Mouse (Mus musculus) heart, adult 8-10 months (tissue): ENCODE data around the gene Eprs. TPM values are rescaled to one million over a fixed set of nuclear protein-coding genes. Genes with fewer than 3 reads are reported as not detected.

Experiments
- DNase-seq: peaks from one replicate; pipeline ENCODE4 v3.0.0; 2022; ENCODE audit warnings: low spot score
- total RNA-seq, 4 experiments: library from RNA; stranded (reverse); gene quantifications; 2 replicates each; pipeline ENCODE4 v1.2.4; 2022

The Eprs gene
- total RNA-seq, 4 experiments from 2014 or later: 75.6 to 98.6 (median 80.3) TPM

GRCm38 (mm10) chr1:185358211-185358610, 4.6 kb upstream of the Eprs start:
- DNase-seq: no peak

- peak; percentile 36 for DNase-seq
These were observed 810 bp downstream of the Eprs start for GRCm38 (mm10) chr1:185363526-185364182.

DNA sequence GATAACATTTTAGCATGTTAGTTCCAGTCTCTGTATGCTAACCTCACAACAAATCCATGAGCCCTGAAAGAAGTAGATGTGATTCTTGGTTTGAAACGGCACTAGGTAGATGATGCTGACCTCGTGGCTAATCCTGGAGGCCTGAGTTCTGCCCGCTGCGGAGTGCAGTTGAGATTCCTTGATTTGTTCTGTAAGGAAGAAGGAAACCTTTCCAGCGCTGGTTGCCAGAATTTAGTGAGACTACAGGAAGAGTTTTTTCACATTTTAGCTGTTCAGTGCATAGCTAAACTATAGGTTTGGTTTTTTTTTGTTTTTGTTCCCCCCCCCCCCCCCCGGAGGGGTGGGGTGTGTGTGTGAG, 1.3 kb downstream of the Eprs start:
- DNase-seq: no peak

DNA sequence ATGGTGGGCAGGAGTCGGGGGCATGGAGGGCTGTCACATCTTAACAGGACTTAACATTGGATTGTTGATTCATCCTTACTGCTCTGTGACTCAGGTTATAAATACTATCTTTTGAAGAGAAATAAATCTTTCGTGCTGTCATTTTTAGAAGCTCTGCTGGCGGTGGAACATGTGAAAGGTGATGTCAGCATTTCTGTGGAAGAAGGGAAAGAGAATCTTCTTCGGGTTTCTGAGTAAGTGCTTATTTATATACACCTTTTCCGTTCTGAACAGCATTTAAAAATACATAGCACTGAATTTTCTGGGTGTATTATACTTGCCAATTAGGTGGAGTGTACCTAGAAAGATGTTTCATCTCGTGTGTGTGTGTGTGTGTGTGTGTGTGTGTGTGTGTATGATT, 4.5 kb downstream of the Eprs start:
- DNase-seq: no peak

DNA sequence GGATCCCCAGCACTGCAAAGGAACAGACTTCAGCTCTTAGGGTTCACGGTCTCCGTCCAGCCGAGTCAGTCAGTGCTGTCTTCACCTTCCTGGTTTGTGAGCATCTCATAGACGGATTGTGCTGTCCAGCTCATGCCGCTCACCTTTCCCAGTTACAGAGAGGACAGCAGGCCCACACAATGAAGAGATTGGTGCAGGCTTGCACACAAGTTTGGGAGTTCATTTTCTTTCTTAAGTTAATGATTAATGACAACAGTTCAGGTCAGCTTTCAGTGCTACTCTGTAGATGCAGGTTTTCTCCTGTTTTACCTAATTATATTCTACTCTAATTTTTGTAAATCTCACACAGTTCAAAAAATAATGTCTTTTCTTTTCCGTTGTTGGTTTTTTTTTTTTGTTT, 7.1 kb downstream of the Eprs start:
- DNase-seq: no peak

GRCm38 (mm10) chr1:185376390-185376789, 13.5 kb downstream of the Eprs start:
- DNase-seq: no peak

DNA sequence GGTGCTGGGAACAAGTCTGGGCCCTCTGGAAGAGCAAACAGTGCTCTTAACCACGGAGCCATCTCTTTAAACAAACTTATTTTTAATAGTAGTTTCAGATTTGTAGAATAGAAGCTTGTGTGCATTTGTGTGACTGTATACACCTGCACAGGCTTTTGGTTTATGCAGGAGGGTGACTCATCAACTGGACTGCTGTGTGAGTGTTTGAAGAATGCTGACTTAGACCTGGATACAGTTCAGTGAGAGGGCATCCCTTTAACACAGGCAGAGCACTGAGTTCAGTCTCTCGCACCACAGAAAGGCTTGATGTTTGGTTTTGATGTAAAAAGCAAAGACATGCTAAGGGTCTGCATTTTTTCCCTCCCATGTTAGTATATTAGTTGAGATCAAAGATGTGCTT, 14.6 kb downstream of the Eprs start:
- DNase-seq: no peak

DNA sequence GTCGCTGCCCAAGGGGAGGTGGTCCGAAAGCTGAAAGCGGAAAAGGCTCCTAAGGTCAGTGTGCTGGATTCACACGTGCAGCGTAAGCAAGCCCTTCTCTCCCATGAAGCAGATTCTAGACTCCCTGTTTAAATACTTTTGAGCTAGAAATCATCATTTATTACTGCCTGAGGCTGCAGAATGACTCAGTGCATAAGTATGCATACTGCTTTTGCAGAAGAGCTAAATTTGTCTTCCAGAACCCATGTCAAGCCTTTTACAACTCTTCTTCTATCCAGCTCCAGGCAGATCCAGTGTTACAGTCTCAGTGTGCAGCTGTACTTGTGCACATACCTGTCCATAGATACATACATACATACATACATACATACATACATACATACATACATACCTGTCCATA, 38.8 kb downstream of the Eprs start:
- no peak for DNase-seq

DNA sequence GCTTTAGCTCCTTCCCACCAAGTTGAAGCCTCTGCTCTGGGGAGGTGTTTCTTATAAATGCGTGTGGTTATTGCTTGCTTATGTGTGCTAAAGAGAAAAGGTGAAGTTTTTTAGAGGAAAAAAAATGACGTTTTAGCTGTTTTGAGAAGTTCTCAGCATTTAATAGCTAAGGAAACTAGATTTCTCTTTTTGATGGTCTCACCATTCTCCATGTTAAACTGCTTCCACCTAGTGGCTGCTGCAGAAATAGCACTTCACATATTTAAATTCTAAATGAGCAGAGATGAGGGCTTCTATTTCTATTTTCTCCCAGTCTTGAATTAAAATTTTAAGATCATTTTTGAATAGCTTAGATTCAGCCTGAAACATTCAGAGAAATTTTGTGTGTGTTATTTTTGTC, 41.2 kb downstream of the Eprs start:
- DNase-seq: peak; percentile 7

DNA sequence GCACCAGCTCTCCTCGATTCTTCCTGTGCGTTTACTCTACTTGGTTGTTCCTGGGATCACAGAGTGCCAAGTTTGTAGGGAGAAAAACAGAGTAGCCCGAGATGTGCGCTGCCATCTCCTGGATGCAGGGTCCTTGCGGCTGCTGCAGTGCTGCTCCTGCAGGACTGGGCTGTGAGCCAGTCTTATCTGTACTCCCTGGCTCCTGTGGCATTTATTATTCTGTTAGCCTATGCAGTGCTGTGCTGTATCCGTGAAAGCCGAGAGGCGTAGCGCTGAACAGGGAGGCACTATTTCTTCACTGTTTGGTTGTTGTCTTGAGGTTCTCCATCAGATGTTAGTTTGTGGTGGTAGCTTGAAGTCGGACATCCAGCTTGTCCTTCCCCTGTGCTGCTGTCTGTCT, 43.1 kb downstream of the Eprs start:
- DNase-seq: no peak

DNA sequence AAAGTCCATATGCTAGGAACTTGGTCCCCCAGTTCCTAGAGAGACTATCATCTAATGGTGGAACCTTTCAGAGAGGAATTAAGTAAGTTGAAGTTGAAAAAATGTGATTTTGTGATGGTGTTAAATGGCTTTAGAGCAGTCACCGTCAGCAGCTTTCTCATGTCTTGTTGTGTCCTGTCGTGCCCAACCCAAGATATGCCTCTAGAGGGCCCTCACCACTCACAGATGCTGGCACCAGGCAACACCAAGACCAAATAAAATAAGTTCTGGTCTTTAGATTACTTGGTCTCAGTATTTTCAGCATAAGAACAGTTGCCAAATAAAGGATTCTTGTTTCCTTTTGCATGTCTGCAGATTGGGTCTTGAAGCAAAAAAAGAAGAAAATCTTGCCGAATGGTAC, 47.0 kb downstream of the Eprs start:
- no peak for DNase-seq

- DNase-seq: no peak
These were observed 55.2 kb downstream of the Eprs start for GRCm38 (mm10) chr1:185418011-185418410.

GRCm38 (mm10) chr1:185419805-185420204, 57.0 kb downstream of the Eprs start:
- DNase-seq: no peak

DNA sequence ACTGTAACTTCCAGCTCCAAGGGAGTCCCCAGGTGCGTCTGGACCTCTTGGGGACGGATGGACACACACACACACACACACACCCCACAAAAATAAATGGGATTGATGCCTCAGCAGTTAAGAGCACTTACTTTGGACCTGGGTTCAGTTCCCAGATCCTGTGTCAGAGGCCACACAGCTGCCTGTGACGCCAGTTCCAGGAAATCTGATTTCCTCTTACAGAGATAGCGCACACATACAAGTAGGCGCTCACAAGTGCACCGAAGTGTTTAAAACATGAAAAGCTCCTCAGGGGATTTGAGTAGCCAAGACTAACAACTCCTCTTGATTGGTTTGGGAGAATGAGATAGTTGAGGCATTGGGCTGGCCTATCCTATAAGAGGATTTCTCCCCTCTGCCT, 57.9 kb downstream of the Eprs start:
- DNase-seq: no peak

DNA sequence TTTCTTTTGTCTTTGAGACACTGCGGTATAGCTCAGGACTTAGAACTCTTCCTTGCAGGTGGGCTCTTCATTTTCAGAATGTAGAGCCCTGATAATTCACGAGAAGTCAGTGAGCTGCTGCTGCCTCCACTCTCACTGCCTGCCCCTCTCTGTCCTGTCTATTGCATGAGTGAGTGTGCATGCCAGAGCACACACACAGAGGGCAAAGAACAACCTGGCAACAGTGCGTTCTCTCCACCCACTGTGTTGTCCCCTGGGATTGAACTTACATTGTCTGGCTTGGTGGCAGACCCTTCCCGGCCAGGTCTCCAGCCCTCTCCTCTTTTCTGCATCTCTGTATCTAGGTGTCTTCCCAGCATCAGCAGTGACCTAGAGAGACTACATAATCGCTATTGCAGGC, 63.7 kb downstream of the Eprs start:
- no peak for DNase-seq

- DNase-seq: no peak
These were observed 67.6 kb downstream of the Eprs start for GRCm38 (mm10) chr1:185430488-185430887.

DNA sequence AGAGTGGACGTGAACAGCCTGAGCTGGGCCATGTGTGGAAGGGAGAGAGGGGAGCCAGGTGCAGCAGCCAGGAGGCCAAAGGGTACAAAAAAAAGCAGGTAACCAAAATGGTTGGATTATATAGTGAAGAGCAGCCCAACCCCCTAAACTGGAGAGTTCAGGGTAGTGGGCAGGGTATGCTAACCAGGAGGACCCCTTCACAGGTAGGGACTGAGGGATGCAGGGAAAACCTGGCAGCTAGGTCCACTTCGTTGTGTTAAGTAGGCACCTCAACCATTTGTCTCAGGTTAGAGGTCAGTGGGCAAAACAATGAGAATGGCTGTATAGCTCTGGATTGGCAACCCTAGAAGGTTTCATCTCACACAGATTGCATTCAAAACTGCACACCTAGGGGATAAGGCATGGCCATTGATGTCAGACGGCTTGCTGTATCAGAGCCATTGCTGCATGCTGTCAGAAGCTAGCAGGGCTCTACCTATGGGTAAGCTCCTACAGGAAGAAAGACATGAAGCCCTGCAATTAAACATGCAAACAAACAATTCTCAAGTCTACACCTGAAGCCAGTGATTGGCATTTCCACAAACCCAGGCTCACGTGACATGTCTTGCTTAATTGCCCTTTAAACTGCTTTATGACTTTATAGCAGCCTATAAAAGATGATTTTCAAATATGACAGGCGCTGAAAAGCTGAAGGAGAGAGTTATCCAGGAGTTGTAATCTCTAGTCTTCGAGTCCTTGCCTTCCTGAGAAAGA, 68.6 kb downstream of the Eprs start:
- DNase-seq: no peak

DNA sequence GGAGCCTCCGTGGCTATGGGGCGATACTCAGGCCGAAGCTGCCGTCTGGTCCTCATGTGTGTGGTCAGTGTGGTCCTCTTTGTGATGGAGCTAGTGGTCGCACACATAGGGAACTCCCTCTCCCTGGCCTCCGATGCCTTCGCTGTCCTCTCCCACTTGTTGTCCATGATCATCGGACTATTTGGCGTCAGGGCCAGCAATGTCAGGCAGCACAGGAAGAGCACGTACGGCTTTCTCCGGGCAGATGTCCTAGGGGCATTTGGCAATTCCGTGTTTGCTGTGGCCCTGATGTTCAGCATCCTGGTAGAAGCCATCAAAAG, 69.1 kb downstream of the Eprs start:
- DNase-seq: no peak

DNA sequence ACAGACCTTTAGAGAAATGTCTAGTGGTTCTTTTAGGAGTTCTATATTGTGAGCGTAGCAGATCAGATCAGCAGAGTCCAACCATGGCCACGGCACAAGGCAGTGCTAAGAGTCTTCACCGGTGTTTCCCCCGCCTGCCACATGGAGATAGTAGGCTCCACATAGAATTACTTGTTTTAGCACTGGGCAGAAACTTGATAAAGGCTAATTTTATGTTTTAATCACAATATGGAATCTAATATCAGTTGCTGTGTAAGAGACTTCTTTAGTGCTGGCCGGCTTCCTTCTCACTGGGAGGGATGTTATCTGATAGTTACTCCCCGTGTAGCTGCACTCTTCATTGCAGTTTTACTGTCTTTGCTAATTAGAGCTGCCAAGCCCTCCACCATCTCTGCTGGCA, 70.3 kb downstream of the Eprs start:
- no peak for DNase-seq

- peak; percentile 19 for DNase-seq
These were observed 76.2 kb downstream of the Eprs start for GRCm38 (mm10) chr1:185438841-185439580.

DNA sequence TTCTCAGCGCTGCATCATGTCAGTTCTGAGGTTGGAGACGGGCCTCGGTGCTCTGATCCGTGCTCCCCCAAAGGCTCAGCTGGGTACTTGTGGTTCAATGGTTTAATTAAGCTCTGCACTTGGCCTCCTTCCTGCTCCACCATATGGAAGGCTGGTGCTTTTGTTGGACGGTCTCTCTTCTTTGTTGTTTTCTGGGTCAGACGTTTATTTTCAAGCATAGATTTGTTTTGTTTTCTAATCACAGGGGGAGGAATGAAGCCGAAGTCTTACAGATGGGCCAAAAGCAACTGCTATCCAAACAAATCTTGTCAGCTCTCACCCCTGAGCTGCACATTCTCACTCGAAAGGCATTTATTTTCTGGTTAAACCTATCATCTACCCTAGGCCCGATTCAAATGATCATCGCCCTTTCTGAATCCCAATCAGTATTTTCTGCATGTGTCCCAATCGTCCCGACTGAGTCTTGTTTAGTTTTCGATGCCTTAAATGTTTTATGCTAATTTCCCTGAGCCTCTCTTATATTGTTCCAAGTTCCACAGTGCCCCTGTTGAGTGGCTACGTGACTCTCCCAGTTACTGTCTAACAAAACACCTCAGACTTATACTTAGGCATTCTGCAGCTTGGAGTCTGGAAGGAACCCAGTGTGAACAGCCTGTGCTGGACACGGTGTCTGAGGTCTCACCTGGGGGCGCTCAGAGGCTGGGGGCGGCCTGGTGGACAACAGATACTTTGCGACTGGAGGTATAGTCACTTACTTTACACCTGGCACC, 79.0 kb downstream of the Eprs start:
- no peak for DNase-seq

DNA sequence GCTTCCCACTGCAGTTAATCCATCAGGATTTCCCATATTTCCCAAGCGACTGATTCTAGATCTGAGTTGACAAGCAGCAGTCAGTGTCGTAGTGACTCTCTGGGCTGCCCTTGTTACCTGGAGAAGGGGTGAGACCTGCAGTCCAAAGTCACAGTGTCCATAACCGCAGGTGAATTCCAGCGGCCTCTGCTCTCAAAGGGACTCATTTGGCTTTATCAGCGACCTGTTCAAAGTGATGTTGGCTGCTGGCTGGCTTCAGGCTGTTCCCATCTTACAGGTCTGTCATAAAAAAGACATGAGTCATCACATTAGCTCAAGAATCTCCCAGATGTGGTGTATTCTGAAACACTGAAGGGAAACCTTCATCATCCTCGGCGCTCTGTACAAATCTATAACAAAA, 86.1 kb downstream of the Eprs start:
- DNase-seq: no peak
